Mouse (Mus musculus) left cerebral cortex, adult 2 months (tissue): ENCODE measurements around the gene Cdh22. TPM values are rescaled to one million over a fixed set of nuclear protein-coding genes. Genes with fewer than 3 reads are reported as not detected.

Experiments used
- DNase-seq, 2 experiments: peaks; one replicate each; pipeline ENCODE4 v3.0.0; 2021 to 2022; ENCODE audit warnings: low spot score in 2 of 2, mixed read lengths in 1 of 2; ENCODE audit errors: extremely low spot score in 1 of 2
- H3K27ac ChIP-seq: fragments of 200-600 bp; 2 replicates; pipeline ENCODE4 v1.8.1; 2022
- H3K4me3 ChIP-seq: fragments of 200-600 bp; 2 replicates; pipeline ENCODE4 v1.8.1; 2022
- CTCF ChIP-seq: fragments of 200-600 bp; IDR thresholded peaks from 2 replicates; pipeline ENCODE4 v1.8.1; 2022; ENCODE audit warnings: antibody characterized with exemption, mild to moderate bottlenecking, moderate library complexity
- intact Hi-C: fragments of 180-260 bp; cut with DNase I; formaldehyde crosslinking; loops from one replicate; pipeline ENCODE4 v1.15.1; 2025
- total RNA-seq, 2 experiments: library from RNA; stranded (reverse); gene quantifications; 2 replicates each; pipeline ENCODE4 v1.2.3; 2021

Gene Cdh22
- total RNA-seq, 2 experiments from 2014 or later: 58.7 to 60.6 TPM

GRCm38 (mm10) chr2:165263861-165264260 lies 29.2 kb upstream of the Cdh22 start:
- peak overlapping the region; percentile 19; the same call in 1 of the 2 replicates for H3K27ac ChIP-seq
- no peak for TF ChIP-seq CTCF
- H3K4me3 ChIP-seq: no peak overlapping the region
- DNase-seq: no peak
- intact Hi-C loops: no loop called here

- no peak for TF ChIP-seq CTCF
- intact Hi-C loops: no loop called here
Observed at GRCm38 (mm10) chr2:165262274-165262990, 27.8 kb upstream of the Cdh22 start.

GRCm38 (mm10) chr2:165259859-165260258 lies 25.2 kb upstream of the Cdh22 start:
- Histone ChIP-seq H3K4me3 (no peak overlapping the region), H3K27ac (no peak overlapping the region)
- intact Hi-C loops: no loop called here
- TF ChIP-seq CTCF: no peak
- DNase-seq: no peak

More at GRCm38 (mm10) chr2:165262274-165262990, 27.8 kb upstream of the Cdh22 start:
- Histone ChIP-seq H3K27ac (no peak overlapping the region), H3K4me3 (no peak overlapping the region)
- DNase-seq: no peak

- Histone ChIP-seq H3K27ac (no peak overlapping the region), H3K4me3 (no peak overlapping the region)
- no peak for TF ChIP-seq CTCF
- intact Hi-C loops: no loop called here
- no peak for DNase-seq
Observed at GRCm38 (mm10) chr2:165258321-165258720, 23.7 kb upstream of the Cdh22 start.

GRCm38 (mm10) chr2:165257151-165257834 lies 22.6 kb upstream of the Cdh22 start:
- TF ChIP-seq CTCF: no peak
- DNase-seq: peak; percentile 49 to 72
- Histone ChIP-seq H3K27ac (peak overlapping the region; percentile 85), H3K4me3 (no peak overlapping the region)
- intact Hi-C loops: no loop called here

- Histone ChIP-seq H3K4me3 (no peak overlapping the region), H3K27ac (peak overlapping the region; percentile 67; the same call in 1 of the 2 replicates)
- no peak for TF ChIP-seq CTCF
- DNase-seq: no peak
- intact Hi-C loops: no loop called here
Observed at GRCm38 (mm10) chr2:165256213-165256612, 21.6 kb upstream of the Cdh22 start.

GRCm38 (mm10) chr2:165253867-165254266 lies 19.2 kb upstream of the Cdh22 start:
- intact Hi-C loops: no loop called here
- no peak overlapping the region for H3K27ac ChIP-seq
- DNase-seq: no peak
- no peak overlapping the region for H3K4me3 ChIP-seq
- TF ChIP-seq CTCF: no peak

- no peak overlapping the region for H3K27ac ChIP-seq
- intact Hi-C loops: no loop called here
- no peak for DNase-seq
- no peak overlapping the region for H3K4me3 ChIP-seq
- TF ChIP-seq CTCF: no peak
Observed at GRCm38 (mm10) chr2:165253269-165253668, 18.6 kb upstream of the Cdh22 start.

- H3K27ac ChIP-seq: no peak overlapping the region
- intact Hi-C loops: no loop called here
- no peak overlapping the region for H3K4me3 ChIP-seq
- DNase-seq: no peak
- no peak for TF ChIP-seq CTCF
Observed at GRCm38 (mm10) chr2:165252801-165253200, 18.1 kb upstream of the Cdh22 start.

GRCm38 (mm10) chr2:165252381-165252780 lies 17.7 kb upstream of the Cdh22 start:
- intact Hi-C loops: no loop called here
- no peak for DNase-seq
- Histone ChIP-seq H3K4me3 (no peak overlapping the region), H3K27ac (no peak overlapping the region)
- no peak for TF ChIP-seq CTCF

- DNase-seq: no peak
- intact Hi-C loops: no loop called here
- TF ChIP-seq CTCF: no peak
- Histone ChIP-seq H3K27ac (no peak overlapping the region), H3K4me3 (no peak overlapping the region)
Observed at GRCm38 (mm10) chr2:165250903-165251302, 16.2 kb upstream of the Cdh22 start.

- no peak for DNase-seq
- intact Hi-C loops: no loop called here
- no peak for TF ChIP-seq CTCF
Observed at GRCm38 (mm10) chr2:165248967-165249366, 14.3 kb upstream of the Cdh22 start.

More at GRCm38 (mm10) chr2:165248967-165249366, 14.3 kb upstream of the Cdh22 start:
- no peak overlapping the region for H3K4me3 ChIP-seq
- no peak overlapping the region for H3K27ac ChIP-seq
